Mouse (Mus musculus) thymus, postnatal 0 days (tissue): ENCODE measurements around the gene Ptov1. TPM values are rescaled to one million over a fixed set of nuclear protein-coding genes. Genes with fewer than 3 reads are reported as not detected.

Experiments
- DNase-seq: peaks from one replicate; pipeline ENCODE4 v3.0.0-alpha.2; 2015; ENCODE audit warnings: low spot score
- polyA plus RNA-seq: library from polyadenylated mRNA; unstranded; fragments of >200 nt; fragmentation: Nextera tagmentation; extraction: Ambion mirVana; gene quantifications from 2 replicates; pipeline ENCODE4 v1.2.1, GENCODE M21; 2015

Gene Ptov1
- 147 and 158 TPM in 2 replicates for polyA plus RNA-seq

- DNase-seq, result peak; percentile 93
These were observed at the start of gene Ptov1 for GRCm38 (mm10) chr7:44869697-44870528. Gene Ptov1 (minus strand): TSS chr7:44869788.

- no peak for DNase-seq
These were observed 49.5 kb upstream of the Ptov1 start for GRCm38 (mm10) chr7:44919127-44919526.

GRCm38 (mm10) chr7:44918219-44918618 lies 48.6 kb upstream of the Ptov1 start:
- DNase-seq, result no peak

- no peak for DNase-seq
These were observed 47.3 kb upstream of the Ptov1 start for GRCm38 (mm10) chr7:44916881-44917280.

- no peak for DNase-seq
These were observed 46.6 kb upstream of the Ptov1 start for GRCm38 (mm10) chr7:44916191-44916590.

- no peak for DNase-seq
These were observed 45.7 kb upstream of the Ptov1 start for GRCm38 (mm10) chr7:44915314-44915713.

- DNase-seq, result no peak
These were observed 44.8 kb upstream of the Ptov1 start for GRCm38 (mm10) chr7:44914396-44914795.

- no peak for DNase-seq
These were observed 39.3 kb upstream of the Ptov1 start for GRCm38 (mm10) chr7:44908706-44909476.

GRCm38 (mm10) chr7:44905430-44905829 lies 35.8 kb upstream of the Ptov1 start:
- no peak for DNase-seq

- peak; percentile 84 for DNase-seq
These were observed 31.7 kb upstream of the Ptov1 start for GRCm38 (mm10) chr7:44901230-44901722.

- no peak for DNase-seq
These were observed 31.0 kb upstream of the Ptov1 start for GRCm38 (mm10) chr7:44900632-44901031.

- DNase-seq, result no peak
These were observed 29.0 kb upstream of the Ptov1 start for GRCm38 (mm10) chr7:44898607-44899006.

- DNase-seq, result no peak
These were observed 26.9 kb upstream of the Ptov1 start for GRCm38 (mm10) chr7:44896499-44896898.

- DNase-seq, result peak; percentile 92
These were observed 26.2 kb upstream of the Ptov1 start, which contains the start of gene Fuz for GRCm38 (mm10) chr7:44895593-44896434. Gene Fuz (plus strand): TSS chr7:44896079.

GRCm38 (mm10) chr7:44895206-44895592 lies 25.6 kb upstream of the Ptov1 start:
- no peak for DNase-seq

- no peak for DNase-seq
These were observed 24.6 kb upstream of the Ptov1 start for GRCm38 (mm10) chr7:44894175-44894574.

GRCm38 (mm10) chr7:44893197-44893596 lies 23.6 kb upstream of the Ptov1 start:
- DNase-seq, result no peak

- peak; percentile 90 for DNase-seq
These were observed 22.8 kb upstream of the Ptov1 start, which contains the start of gene Med25 for GRCm38 (mm10) chr7:44892276-44892921. Gene Med25 (minus strand): TSS chr7:44892712.

- DNase-seq, result peak; percentile 16
These were observed 22.0 kb upstream of the Ptov1 start for GRCm38 (mm10) chr7:44891611-44892010.

- DNase-seq, result no peak
These were observed 21.1 kb upstream of the Ptov1 start for GRCm38 (mm10) chr7:44890737-44891136.

- no peak for DNase-seq
These were observed 20.6 kb upstream of the Ptov1 start for GRCm38 (mm10) chr7:44890180-44890579.
